Mouse (Mus musculus) intestine, postnatal 0 days (tissue): ENCODE results near the gene Plcb2. TPM values are rescaled to one million over a fixed set of nuclear protein-coding genes. Genes with fewer than 3 reads are reported as not detected.

Experiments
- ATAC-seq: fragments of 200-750 bp; cut with Nextera tagmentation; 2 replicates; pipeline ENCODE4 v1.8.0; 2017; ENCODE audit warnings: mild to moderate bottlenecking, moderate TSS enrichment, moderate library complexity
- H3K27ac ChIP-seq: fragments of 300-500 bp; sonication (generic); 2 replicates; pipeline ENCODE4 v1.5.1; 2014; ENCODE audit warnings: mild to moderate bottlenecking, low read depth, low read length, moderate library complexity
- H3K27me3 ChIP-seq: fragments of 300-500 bp; sonication (generic); replicated peaks from 2 replicates; pipeline ENCODE4 v1.6.1; 2014; ENCODE audit warnings: low read length, mixed read lengths; ENCODE audit not compliant: control insufficient read depth, insufficient read depth
- H3K36me3 ChIP-seq: fragments of 300-500 bp; sonication (generic); 2 replicates; pipeline ENCODE4 v1.6.1; 2014; ENCODE audit warnings: mild to moderate bottlenecking, moderate library complexity; ENCODE audit not compliant: control insufficient read depth, insufficient read depth
- H3K4me1 ChIP-seq: fragments of 300-500 bp; sonication (generic); replicated peaks from 2 replicates; pipeline ENCODE4 v1.6.1; 2014; ENCODE audit warnings: antibody characterized with exemption, low read length, mixed read lengths; ENCODE audit not compliant: control insufficient read depth, insufficient read depth
- H3K4me2 ChIP-seq: fragments of 300-500 bp; sonication (generic); replicated peaks from 2 replicates; pipeline ENCODE4 v1.6.1; 2014; ENCODE audit warnings: low read depth, mild to moderate bottlenecking, moderate library complexity
- H3K4me3 ChIP-seq: fragments of 300-500 bp; sonication (generic); 2 replicates; pipeline ENCODE4 v1.5.1; 2014; ENCODE audit warnings: low read depth, low read length
- H3K9ac ChIP-seq: fragments of 300-500 bp; sonication (generic); 2 replicates; pipeline ENCODE4 v1.6.1; 2014; ENCODE audit warnings: mild to moderate bottlenecking, low read depth, low read length
- H3K9me3 ChIP-seq: fragments of 300-500 bp; sonication (generic); 2 replicates; pipeline ENCODE4 v1.6.1; 2016; ENCODE audit warnings: mixed run types; ENCODE audit not compliant: control insufficient read depth
- CTCF ChIP-seq: sonication (generic); IDR thresholded peaks from 2 replicates; pipeline ENCODE4 v1.5.1; 2016; ENCODE audit warnings: low read depth, mild to moderate bottlenecking, control low read depth, antibody characterized with exemption, moderate library complexity
- WGBS: fragments of 180-500 bp; shearing (Covaris S2); extraction: QIAGEN DNeasy Blood & Tissue Kit; methylation state at CpG from one replicate; pipeline ENCODE4 v1.1.7; 2014; 5-methylcytosine and 5-hydroxymethylcytosine counted together
- polyA plus RNA-seq: library from polyadenylated mRNA; unstranded; fragments of >200 nt; fragmentation: Nextera tagmentation; extraction: Ambion mirVana; gene quantifications from 2 replicates; pipeline ENCODE4 v1.2.1, GENCODE M21; 2015

The Plcb2 gene
- polyA plus RNA-seq, 1 experiment from 2014 or later, result 0.59 TPM

- Histone ChIP-seq H3K27me3 (no peaks in the 10 kb centered on the region), H3K9me3 (no peaks in the 10 kb centered on the region), H3K9ac (no peak overlapping the region), H3K4me2 (no peak overlapping the region), H3K4me1 (peaks cover 16% of the 10 kb centered on the region; the same call in 1 of the 2 replicates), H3K27ac (no peak overlapping the region), H3K36me3 (no peaks in the 10 kb centered on the region), H3K4me3 (no peak overlapping the region)
- TF ChIP-seq CTCF, result peak; percentile 55
- ATAC-seq, result no peak
- 71% methylated on average over 10 of the region's 10 CpGs for WGBS
Observed at GRCm38 (mm10) chr2:118766041-118767033, 38.1 kb upstream of the Plcb2 start.

GRCm38 (mm10) chr2:118764875-118765274, 36.6 kb upstream of the Plcb2 start:
- Histone ChIP-seq H3K4me2 (no peak overlapping the region), H3K27ac (no peak overlapping the region), H3K9ac (no peak overlapping the region), H3K4me1 (peaks cover 19% of the 10 kb centered on the region; the same call in 1 of the 2 replicates), H3K36me3 (no peaks in the 10 kb centered on the region), H3K27me3 (no peaks in the 10 kb centered on the region), H3K4me3 (no peak overlapping the region), H3K9me3 (no peaks in the 10 kb centered on the region)
- ATAC-seq, result no peak
- no peak for TF ChIP-seq CTCF
- 82% methylated on average over 5 of the region's 5 CpGs for WGBS

GRCm38 (mm10) chr2:118764094-118764831, 36.0 kb upstream of the Plcb2 start:
- H3K27ac ChIP-seq, result no peak overlapping the region
- H3K9me3 ChIP-seq, result no peaks in the 10 kb centered on the region
- 28% methylated on average over 11 of the region's 11 CpGs for WGBS
- no peak overlapping the region for H3K4me2 ChIP-seq
- peak; percentile 78 for TF ChIP-seq CTCF
- H3K36me3 ChIP-seq, result no peaks in the 10 kb centered on the region
- no peak overlapping the region for H3K9ac ChIP-seq
- no peak overlapping the region for H3K4me3 ChIP-seq
- no peak for ATAC-seq
- H3K4me1 ChIP-seq, result peaks cover 22% of the 10 kb centered on the region; the same call in 1 of the 2 replicates
- H3K27me3 ChIP-seq, result no peaks in the 10 kb centered on the region

GRCm38 (mm10) chr2:118763469-118763868, 35.2 kb upstream of the Plcb2 start:
- peaks cover 23% of the 10 kb centered on the region; the same call in 1 of the 2 replicates for H3K4me1 ChIP-seq
- 66% methylated on average over 7 of the region's 7 CpGs for WGBS

GRCm38 (mm10) chr2:118762784-118763148, 34.5 kb upstream of the Plcb2 start:
- H3K9ac ChIP-seq, result no peak overlapping the region
- H3K36me3 ChIP-seq, result no peaks in the 10 kb centered on the region
- peak overlapping the region; percentile 11 for H3K4me3 ChIP-seq
- no peaks in the 10 kb centered on the region for H3K27me3 ChIP-seq
- no peak for TF ChIP-seq CTCF
- no peaks in the 10 kb centered on the region for H3K9me3 ChIP-seq
- WGBS, result 10% methylated on average over 10 of the region's 10 CpGs
- peaks cover 23% of the 10 kb centered on the region; the same call in 1 of the 2 replicates for H3K4me1 ChIP-seq
- H3K27ac ChIP-seq, result peak overlapping the region; percentile 70
- ATAC-seq, result no peak
- H3K4me2 ChIP-seq, result peak overlapping the region; percentile 55

More at GRCm38 (mm10) chr2:118763469-118763868, 35.2 kb upstream of the Plcb2 start:
- Histone ChIP-seq H3K9me3 (no peaks in the 10 kb centered on the region), H3K36me3 (no peaks in the 10 kb centered on the region), H3K27ac (peak overlapping the region; percentile 70; the same call in 1 of the 2 replicates), H3K4me3 (no peak overlapping the region), H3K9ac (no peak overlapping the region), H3K27me3 (no peaks in the 10 kb centered on the region), H3K4me2 (no peak overlapping the region)
- no peak for ATAC-seq
- no peak for TF ChIP-seq CTCF
